Mouse (Mus musculus) heart, postnatal 0 days (tissue): ENCODE results near the gene Snx29.

Experiments
- CTCF ChIP-seq: IDR thresholded peaks from 2 replicates; pipeline ENCODE4 v1.5.1; 2016; ENCODE audit warnings: antibody characterized with exemption, control low read depth, low read depth
- EP300 ChIP-seq: IDR thresholded peaks from 2 replicates; pipeline ENCODE4 v1.6.1; 2016; ENCODE audit warnings: antibody characterized with exemption, low read depth

- TF ChIP-seq CTCF (no peak), EP300 (no peak)
Observed at GRCm38 (mm10) chr16:11461612-11462011, 138.9 kb downstream of the Snx29 start.
